Mouse (Mus musculus): ENCODE data around the gene Rbm4. TPM values are rescaled to one million over a fixed set of nuclear protein-coding genes. Genes with fewer than 3 reads are reported as not detected.
A peak's percentile ranks its signal among the peaks of the same experiment; 100 is the strongest.

The Rbm4 gene
- polyA plus RNA-seq (2015; fragmentation: Nextera tagmentation; extraction: Ambion mirVana) = 72.3 and 87.5 TPM in 2 replicates

GRCm38 (mm10) chr19:4793831-4794422 is at the start of gene Rbm4:
Rbm4 (minus strand) TSS chr19:4793901.
- Histone ChIP-seq H3K4me1 (replicated peaks) (peaks cover 51% of the 10 kb centered on the region), H3K9ac (peak within 1 kb of the TSS; percentile 71), H3K27me3 (no peaks in the 10 kb centered on the region), H3K36me3 (peaks cover 30% of the 10 kb centered on the region), H3K9me3 (no peaks in the 10 kb centered on the region), H3K4me3 (peak within 1 kb of the TSS; percentile 65), H3K4me2 (peak within 1 kb of the TSS; percentile 74), H3K27ac (replicated peaks) (peak within 1 kb of the TSS; percentile 86)
- peak; percentile 99 for ATAC-seq (ENCODE audit: low FRiP score, low read depth)
- under 1% methylated on average over 31 of the region's 31 CpGs for WGBS

GRCm38 (mm10) chr19:4842611-4843010 is 48.9 kb upstream of the Rbm4 start:
- Histone ChIP-seq H3K27ac (replicated peaks) (no peak overlapping the region), H3K27me3 (peaks cover 23% of the 10 kb centered on the region), H3K9ac (no peak overlapping the region), H3K9me3 (no peaks in the 10 kb centered on the region), H3K4me1 (replicated peaks) (peaks cover 17% of the 10 kb centered on the region), H3K4me3 (no peak overlapping the region), H3K36me3 (no peaks in the 10 kb centered on the region), H3K4me2 (no peak overlapping the region)
- WGBS = 77% methylated on average over 2 of the region's 2 CpGs
- no peak for ATAC-seq (ENCODE audit: low FRiP score, low read depth)

GRCm38 (mm10) chr19:4840848-4841247 is 47.1 kb upstream of the Rbm4 start:
- H3K4me3 ChIP-seq = no peak overlapping the region
- H3K9ac ChIP-seq = no peak overlapping the region
- no peak overlapping the region for H3K4me2 ChIP-seq
- no peaks in the 10 kb centered on the region for H3K9me3 ChIP-seq
- H3K4me1 ChIP-seq (replicated peaks) = peaks cover 17% of the 10 kb centered on the region
- ATAC-seq (ENCODE audit: low FRiP score, low read depth) = no peak
- H3K36me3 ChIP-seq = no peaks in the 10 kb centered on the region
- no peak overlapping the region for H3K27ac ChIP-seq (replicated peaks)
- WGBS = 87% methylated on average over 9 of the region's 9 CpGs
- H3K27me3 ChIP-seq = peaks cover 23% of the 10 kb centered on the region

- Histone ChIP-seq H3K36me3 (no peaks in the 10 kb centered on the region), H3K9me3 (no peaks in the 10 kb centered on the region), H3K27me3 (peaks cover 23% of the 10 kb centered on the region), H3K27ac (replicated peaks) (no peak within 1 kb of the TSS), H3K4me3 (peak within 1 kb of the TSS; percentile 56), H3K4me2 (peak within 1 kb of the TSS; percentile 95), H3K4me1 (replicated peaks) (peaks cover 17% of the 10 kb centered on the region), H3K9ac (peak within 1 kb of the TSS; percentile 60)
- WGBS = under 1% methylated on average over 25 of the region's 25 CpGs
- peak; percentile 98 for ATAC-seq (ENCODE audit: low FRiP score, low read depth)
These were observed 45.4 kb upstream of the Rbm4 start, which contains the start of the genes Ccs and Ccdc87 for GRCm38 (mm10) chr19:4839149-4839548. Ccs (minus strand) TSS chr19:4839332. Ccdc87 (plus strand) TSS chr19:4839366.

- Histone ChIP-seq H3K27ac (replicated peaks) (no peak overlapping the region), H3K36me3 (no peaks in the 10 kb centered on the region), H3K9ac (peak overlapping the region; percentile 60), H3K4me3 (peak overlapping the region; percentile 56), H3K4me1 (replicated peaks) (peaks cover 17% of the 10 kb centered on the region), H3K27me3 (peaks cover 23% of the 10 kb centered on the region), H3K4me2 (peak overlapping the region; percentile 95), H3K9me3 (no peaks in the 10 kb centered on the region)
- 36% methylated on average over 10 of the region's 10 CpGs for WGBS
- no peak for ATAC-seq (ENCODE audit: low FRiP score, low read depth)
These were observed 44.9 kb upstream of the Rbm4 start for GRCm38 (mm10) chr19:4838526-4839140.

- Histone ChIP-seq H3K4me1 (replicated peaks) (peaks cover 17% of the 10 kb centered on the region), H3K4me2 (no peak overlapping the region), H3K9ac (no peak overlapping the region), H3K9me3 (no peaks in the 10 kb centered on the region), H3K27ac (replicated peaks) (no peak overlapping the region), H3K4me3 (no peak overlapping the region), H3K36me3 (peaks cover 6% of the 10 kb centered on the region; the same call in 1 of the 2 replicates), H3K27me3 (peaks cover 23% of the 10 kb centered on the region)
- ATAC-seq (ENCODE audit: low FRiP score, low read depth) = no peak
- 95% methylated on average over 6 of the region's 6 CpGs for WGBS
These were observed 43.3 kb upstream of the Rbm4 start for GRCm38 (mm10) chr19:4837049-4837448.

GRCm38 (mm10) chr19:4836096-4836495 is 42.4 kb upstream of the Rbm4 start:
- Histone ChIP-seq H3K4me3 (no peak overlapping the region), H3K4me1 (replicated peaks) (peaks cover 17% of the 10 kb centered on the region), H3K4me2 (no peak overlapping the region), H3K27me3 (peaks cover 14% of the 10 kb centered on the region), H3K36me3 (peaks cover 6% of the 10 kb centered on the region; the same call in 1 of the 2 replicates), H3K9me3 (no peaks in the 10 kb centered on the region), H3K9ac (no peak overlapping the region), H3K27ac (replicated peaks) (no peak overlapping the region)
- no peak for ATAC-seq (ENCODE audit: low FRiP score, low read depth)
- 76% methylated on average over 2 of the region's 2 CpGs for WGBS

GRCm38 (mm10) chr19:4833977-4834376 is 40.3 kb upstream of the Rbm4 start:
- peaks cover 11% of the 10 kb centered on the region for H3K4me1 ChIP-seq (replicated peaks)
- no peak overlapping the region for H3K27ac ChIP-seq (replicated peaks)
- peaks cover 6% of the 10 kb centered on the region; the same call in 1 of the 2 replicates for H3K36me3 ChIP-seq
- no peak overlapping the region for H3K9ac ChIP-seq
- H3K27me3 ChIP-seq = no peaks in the 10 kb centered on the region
- no peak overlapping the region for H3K4me3 ChIP-seq
- no peak for ATAC-seq (ENCODE audit: low FRiP score, low read depth)
- no peak overlapping the region for H3K4me2 ChIP-seq
- WGBS = 88% methylated on average over 8 of the region's 8 CpGs
- H3K9me3 ChIP-seq = no peaks in the 10 kb centered on the region

- Histone ChIP-seq H3K27ac (replicated peaks) (no peak overlapping the region), H3K4me2 (peak overlapping the region; percentile 3; the same call in 1 of the 2 replicates), H3K4me3 (no peak overlapping the region), H3K27me3 (no peaks in the 10 kb centered on the region), H3K9ac (no peak overlapping the region), H3K4me1 (replicated peaks) (no peaks in the 10 kb centered on the region), H3K36me3 (peaks cover 8% of the 10 kb centered on the region), H3K9me3 (no peaks in the 10 kb centered on the region)
- 69% methylated on average over 7 of the region's 7 CpGs for WGBS
- ATAC-seq (ENCODE audit: low FRiP score, low read depth) = 0 out of 2 replicates have a peak, but pooled peaks have one; percentile 45
These were observed 35.5 kb upstream of the Rbm4 start for GRCm38 (mm10) chr19:4829156-4829555.

GRCm38 (mm10) chr19:4828444-4829114 is 34.9 kb upstream of the Rbm4 start:
- no peaks in the 10 kb centered on the region for H3K4me1 ChIP-seq (replicated peaks)
- H3K27me3 ChIP-seq = no peaks in the 10 kb centered on the region
- WGBS = 65% methylated on average over 16 of the region's 16 CpGs
- H3K4me3 ChIP-seq = no peak overlapping the region
- no peaks in the 10 kb centered on the region for H3K9me3 ChIP-seq
- peaks cover 8% of the 10 kb centered on the region for H3K36me3 ChIP-seq
- H3K4me2 ChIP-seq = no peak overlapping the region
- no peak overlapping the region for H3K9ac ChIP-seq
- no peak for ATAC-seq (ENCODE audit: low FRiP score, low read depth)
- no peak overlapping the region for H3K27ac ChIP-seq (replicated peaks)

- Histone ChIP-seq H3K4me3 (no peak overlapping the region), H3K27me3 (no peaks in the 10 kb centered on the region), H3K9ac (no peak overlapping the region), H3K4me2 (no peak overlapping the region), H3K36me3 (peaks cover 3% of the 10 kb centered on the region; the same call in 1 of the 2 replicates), H3K9me3 (no peaks in the 10 kb centered on the region), H3K27ac (replicated peaks) (no peak overlapping the region), H3K4me1 (replicated peaks) (no peaks in the 10 kb centered on the region)
- WGBS = 71% methylated on average over 5 of the region's 5 CpGs
- peak; percentile 61; the same call in 1 of the 2 replicates for ATAC-seq (ENCODE audit: low FRiP score, low read depth)
These were observed 27.1 kb upstream of the Rbm4 start for GRCm38 (mm10) chr19:4820678-4821303.

All from hindbrain, embryonic 15.5 days (tissue).